Mouse (Mus musculus) lung, adult 2 months (tissue): ENCODE measurements around the gene Tbxas1. TPM values are rescaled to one million over a fixed set of nuclear protein-coding genes. Genes with fewer than 3 reads are reported as not detected.

ENCODE experiments used
- DNase-seq: peaks from one replicate; pipeline ENCODE4 v3.0.0; 2022
- H3K4me1 ChIP-seq: fragments of 200-500 bp; 2 replicates; pipeline ENCODE4 v1.6.1; 2011; ENCODE audit warnings: low read length; ENCODE audit not compliant: control insufficient read depth, insufficient read depth
- H3K4me3 ChIP-seq: fragments of 200-500 bp; replicated peaks from 2 replicates; pipeline ENCODE3; 2011; ENCODE audit warnings: low read depth, mild to moderate bottlenecking, control low read depth, low read length; ENCODE audit errors: extremely low read depth
- CTCF ChIP-seq: fragments of 200-500 bp; IDR thresholded peaks from 2 replicates; pipeline ENCODE4 v1.5.1; 2011; ENCODE audit warnings: mild to moderate bottlenecking, low read length, control low read depth; ENCODE audit not compliant: insufficient read depth
- POLR2A ChIP-seq: fragments of 200-500 bp; IDR thresholded peaks from 2 replicates; pipeline ENCODE4 v1.6.1; 2011; ENCODE audit warnings: low read depth, mild to moderate bottlenecking, control low read depth, low read length, borderline replicate concordance; ENCODE audit errors: extremely low read depth
- WGBS: fragments of 180-500 bp; shearing (Covaris S2); methylation state at CpG from one replicate; pipeline ENCODE4 v1.1.7; 2018; 5-methylcytosine and 5-hydroxymethylcytosine counted together
- polyA plus RNA-seq: library from polyadenylated mRNA; depleted of rRNA; stranded (reverse); fragments of >200 nt; gene quantifications from 2 replicates; pipeline ENCODE4 v1.2.3, GENCODE M21; 2012

Tbxas1 gene
- polyA plus RNA-seq, 1 experiment: 9.1 TPM

DNA sequence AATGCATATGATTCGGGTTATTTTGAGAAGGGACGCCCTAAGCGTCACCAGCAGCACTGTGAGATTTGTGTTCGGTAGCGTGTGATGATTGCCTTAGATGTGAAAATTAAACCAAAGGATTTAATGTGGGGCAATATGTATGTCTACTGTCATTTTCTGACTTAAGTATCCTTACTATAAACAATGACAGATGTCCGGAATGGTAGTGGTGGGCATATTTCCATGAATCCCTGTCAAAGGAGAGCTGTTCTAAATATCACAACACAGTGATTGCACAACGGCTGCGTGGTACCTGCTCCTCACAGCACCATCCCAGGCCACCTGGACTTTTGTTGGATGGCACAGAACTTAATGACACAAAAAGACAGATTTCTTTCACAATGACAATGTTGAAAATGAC lies 69.2 kb downstream of the Tbxas1 start:
- Histone ChIP-seq H3K4me3 (no peak overlapping the region), H3K4me1 (peaks cover 4% of the 10 kb centered on the region; the same call in 1 of the 2 replicates)
- DNase-seq: no peak
- TF ChIP-seq POLR2A (no peak), CTCF (no peak)
- WGBS: 84% methylated on average over 8 of the region's 8 CpGs

DNA sequence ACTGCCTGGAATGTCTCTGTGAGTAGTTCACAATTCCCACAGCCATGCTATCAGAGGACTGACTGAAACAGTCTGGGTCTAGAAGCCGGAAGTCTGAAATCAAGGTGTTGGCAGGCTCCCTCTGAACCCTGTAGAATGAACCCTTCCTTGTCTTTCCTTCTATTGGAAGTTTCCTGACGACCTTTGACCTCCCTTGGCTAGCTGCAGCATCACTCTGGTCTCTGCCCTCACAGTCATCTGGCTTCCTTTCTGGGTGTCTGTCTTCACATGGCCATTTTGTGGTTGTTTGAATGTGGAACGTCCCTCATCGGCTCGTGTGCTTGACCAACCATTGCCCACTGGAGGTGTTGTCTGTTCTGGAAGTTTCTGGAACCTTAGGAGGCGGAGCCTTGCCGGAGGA lies 69.6 kb downstream of the Tbxas1 start:
- TF ChIP-seq POLR2A: no peak
- TF ChIP-seq CTCF: no peak
- WGBS: 83% methylated on average over 7 of the region's 7 CpGs
- DNase-seq: no peak

DNA sequence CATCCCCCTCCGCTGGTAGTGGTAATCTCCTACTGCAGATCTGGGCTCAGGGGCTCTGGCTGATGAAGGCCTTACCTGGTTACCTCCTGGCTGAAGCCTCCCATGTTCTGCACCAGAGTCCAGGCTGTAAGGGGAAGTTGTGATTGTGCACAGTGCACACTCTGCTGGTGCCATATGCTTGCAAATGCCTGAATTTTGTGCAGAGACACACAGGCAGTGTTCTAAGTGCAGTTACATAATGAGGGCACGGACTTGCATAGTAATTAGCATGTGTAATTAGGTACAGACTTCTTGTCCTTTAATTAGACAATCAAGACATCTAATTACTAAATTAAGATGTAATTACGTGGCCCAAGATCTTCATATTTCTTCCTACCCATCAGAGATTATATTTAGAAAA lies 70.5 kb downstream of the Tbxas1 start:
- WGBS: 97% methylated on average over 3 of the region's 3 CpGs
- H3K4me3 ChIP-seq: no peak overlapping the region
- TF ChIP-seq CTCF (no peak), POLR2A (no peak)
- peaks cover 6% of the 10 kb centered on the region; the same call in 1 of the 2 replicates for H3K4me1 ChIP-seq
- no peak for DNase-seq

More for the DNA sequence above, 69.6 kb downstream of the Tbxas1 start:
- H3K4me3 ChIP-seq: no peak overlapping the region
- H3K4me1 ChIP-seq: 0 out of 2 replicates have a peak, but pooled peaks cover 6% of the 10 kb centered on the region

DNA sequence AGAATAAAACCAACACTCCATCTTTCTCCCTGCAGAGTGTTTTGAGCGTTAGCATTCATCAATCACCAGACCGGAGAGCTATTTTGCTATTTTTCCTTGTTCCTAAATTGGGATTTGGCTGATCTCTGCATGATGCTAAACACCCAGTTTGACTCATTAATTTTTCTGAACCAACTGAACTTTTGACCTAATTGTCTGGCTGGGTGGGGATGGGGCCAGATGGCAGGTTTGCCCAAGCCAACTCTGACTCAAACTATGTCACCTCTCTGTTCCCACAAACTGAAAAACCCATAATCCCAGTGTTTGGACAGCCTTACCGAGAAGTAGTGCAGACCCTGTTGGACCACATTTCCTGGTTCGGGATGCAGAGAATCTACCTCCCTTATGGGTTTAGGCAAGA lies 72.1 kb downstream of the Tbxas1 start:
- DNase-seq: no peak
- H3K4me3 ChIP-seq: no peak overlapping the region
- peaks cover 11% of the 10 kb centered on the region for H3K4me1 ChIP-seq
- WGBS: 71% methylated on average over 4 of the region's 4 CpGs
- no peak for TF ChIP-seq POLR2A
- no peak for TF ChIP-seq CTCF

DNA sequence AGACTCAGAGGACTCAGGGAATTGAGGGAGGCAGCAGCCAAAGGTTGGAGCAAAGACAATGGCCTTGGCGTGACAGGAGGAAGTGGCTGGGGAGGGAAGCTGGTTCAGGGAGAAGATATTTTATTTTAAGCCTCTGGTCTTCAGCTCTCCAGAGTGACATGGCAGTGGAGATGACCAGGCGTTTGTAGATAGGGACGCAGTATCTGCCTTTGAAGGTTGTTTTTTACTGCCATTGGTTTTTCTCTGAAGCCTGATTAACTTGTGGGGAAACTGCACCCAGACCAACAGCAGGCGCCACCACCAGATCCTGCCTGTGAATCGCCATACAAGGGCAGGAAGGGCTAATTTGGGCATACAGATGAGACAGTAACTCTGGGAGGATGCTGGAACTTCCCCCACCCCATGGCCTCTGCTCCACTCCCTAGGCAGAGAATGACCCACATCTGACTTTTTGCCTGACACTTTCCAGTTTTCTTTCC lies 74.5 kb downstream of the Tbxas1 start:
- no peak for DNase-seq
- WGBS: 42% methylated on average over 5 of the region's 5 CpGs
- Histone ChIP-seq H3K4me3 (no peak overlapping the region), H3K4me1 (peaks cover 11% of the 10 kb centered on the region)
- TF ChIP-seq POLR2A: no peak
- TF ChIP-seq CTCF: no peak

DNA sequence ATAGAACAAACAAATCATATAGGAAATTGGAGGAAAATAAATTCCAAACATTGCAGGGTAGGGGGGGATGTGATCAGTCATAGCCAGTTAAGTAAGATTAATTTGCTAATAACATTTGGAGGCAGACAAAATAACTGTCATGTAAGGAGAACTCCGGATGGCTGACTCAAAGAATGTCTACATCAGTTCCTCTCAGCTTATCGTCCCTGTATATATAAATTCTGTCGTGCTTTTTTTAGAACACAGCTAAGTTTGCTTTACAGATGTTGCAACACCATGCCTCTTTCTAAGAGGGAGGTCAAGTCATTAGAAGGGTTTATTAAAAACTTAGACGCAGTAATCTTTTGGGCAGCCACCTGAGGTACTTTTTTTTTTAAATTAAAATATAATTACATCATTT lies 75.1 kb downstream of the Tbxas1 start:
- TF ChIP-seq POLR2A (no peak), CTCF (no peak)
- H3K4me1 ChIP-seq: peaks cover 11% of the 10 kb centered on the region
- H3K4me3 ChIP-seq: no peak overlapping the region
- 3% methylated on average over 4 of the region's 4 CpGs for WGBS
- no peak for DNase-seq

DNA sequence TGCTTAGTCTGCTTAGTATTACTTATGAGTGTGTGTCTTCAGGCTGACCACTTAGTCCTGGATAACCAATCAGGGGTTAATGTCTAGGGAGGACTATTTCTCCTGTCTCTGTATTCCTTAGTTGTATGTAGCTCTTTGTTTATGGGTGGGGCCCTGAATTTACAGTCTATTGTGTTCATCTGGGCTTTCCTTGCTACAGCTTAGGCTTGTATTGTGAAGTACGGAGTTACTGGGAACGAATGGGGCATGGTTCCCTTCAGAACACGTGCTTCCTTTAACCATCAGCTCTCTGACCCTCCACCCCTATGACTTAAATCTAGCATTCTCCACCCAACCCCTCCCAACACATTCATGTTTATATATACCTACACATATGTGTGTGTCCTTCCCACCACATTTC lies 75.6 kb downstream of the Tbxas1 start:
- Histone ChIP-seq H3K4me3 (no peak overlapping the region), H3K4me1 (peaks cover 11% of the 10 kb centered on the region)
- DNase-seq: no peak
- TF ChIP-seq POLR2A: no peak
- no peak for TF ChIP-seq CTCF
- 36% methylated on average over 3 of the region's 3 CpGs for WGBS

DNA sequence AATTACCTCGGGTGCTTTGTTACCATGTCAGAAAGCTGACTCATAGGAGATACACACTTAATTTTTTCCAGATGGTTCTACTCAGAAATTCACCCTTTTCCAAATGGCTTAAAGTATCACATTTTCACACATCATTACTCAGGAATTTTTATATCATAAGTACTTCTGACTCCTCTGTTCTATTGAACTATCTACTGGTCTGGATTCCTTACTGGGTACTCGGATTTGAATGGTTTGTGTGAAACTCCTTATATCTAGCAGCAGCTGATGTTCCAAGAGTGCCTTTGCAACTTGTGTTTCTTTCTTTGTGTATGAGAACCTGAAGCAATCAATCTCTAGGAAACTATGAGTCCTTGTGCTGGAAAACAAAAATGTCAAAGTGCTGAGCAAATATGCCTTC lies 81.4 kb downstream of the Tbxas1 start:
- no peak for TF ChIP-seq POLR2A
- no peak for TF ChIP-seq CTCF
- 58% methylated on average over 2 of the region's 2 CpGs for WGBS
- Histone ChIP-seq H3K4me1 (no peaks in the 10 kb centered on the region), H3K4me3 (no peak overlapping the region)
- no peak for DNase-seq

DNA sequence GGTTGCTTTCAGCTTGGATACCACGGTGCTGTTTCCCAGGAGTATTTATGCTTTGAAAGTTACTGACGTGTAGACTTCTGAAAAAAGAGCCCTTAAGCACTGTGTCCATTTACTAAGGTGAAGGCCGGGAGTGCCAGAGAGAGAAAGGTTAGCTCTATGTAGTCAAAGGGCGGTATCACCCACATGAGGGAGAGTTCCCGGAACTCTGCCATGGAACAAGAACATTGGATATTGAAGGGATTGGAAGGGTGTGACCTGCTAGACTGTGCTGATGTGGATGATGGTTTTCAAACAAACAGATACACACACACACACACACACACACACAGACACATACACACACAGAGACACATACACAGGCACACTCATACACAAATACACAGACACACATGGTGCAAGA lies 82.0 kb downstream of the Tbxas1 start:
- no peaks in the 10 kb centered on the region for H3K4me1 ChIP-seq
- WGBS: 74% methylated on average over 5 of the region's 5 CpGs
- no peak overlapping the region for H3K4me3 ChIP-seq
- no peak for TF ChIP-seq POLR2A
- TF ChIP-seq CTCF: no peak
- no peak for DNase-seq

DNA sequence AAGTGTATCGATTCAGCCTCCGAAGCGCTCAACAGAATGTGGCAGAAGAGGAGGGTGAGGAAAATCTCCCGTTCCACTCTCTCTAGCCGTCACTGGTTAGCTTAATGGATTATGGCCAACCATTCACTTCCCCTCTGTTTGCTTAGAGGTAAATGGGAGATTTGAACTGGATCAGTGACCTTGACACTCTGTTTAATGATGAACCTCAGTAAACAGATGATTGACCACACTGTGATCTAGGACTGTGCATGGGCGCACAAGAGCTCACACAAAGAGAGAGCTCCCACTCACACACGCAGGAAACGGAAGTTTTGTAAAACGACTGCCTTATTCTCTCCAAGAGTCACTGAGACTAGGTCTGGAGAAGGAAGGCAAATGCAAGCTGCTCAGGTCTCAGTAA lies 84.3 kb downstream of the Tbxas1 start:
- DNase-seq: no peak
- TF ChIP-seq POLR2A: no peak
- TF ChIP-seq CTCF: no peak
- H3K4me3 ChIP-seq: no peak overlapping the region
- no peaks in the 10 kb centered on the region for H3K4me1 ChIP-seq
- 79% methylated on average over 9 of the region's 9 CpGs for WGBS

DNA sequence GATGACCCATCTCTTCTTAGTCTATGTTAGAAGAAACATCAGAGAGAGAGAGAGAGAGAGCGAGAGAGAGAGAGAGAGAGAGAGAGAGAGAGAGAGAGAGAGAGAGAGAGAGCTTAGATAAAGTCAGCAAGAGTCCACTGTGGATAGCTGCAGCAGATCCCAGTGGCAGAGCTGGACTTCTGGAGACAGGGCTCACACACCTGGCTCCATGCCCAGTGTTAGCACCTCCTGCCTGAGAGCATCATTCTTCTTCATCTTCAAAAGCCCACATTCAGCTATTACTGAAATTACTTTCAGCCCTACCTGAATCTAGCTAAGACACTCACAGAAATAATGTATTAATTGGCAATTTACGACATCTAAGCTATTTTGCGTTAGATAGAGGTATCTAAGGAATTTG lies 85.2 kb downstream of the Tbxas1 start:
- H3K4me1 ChIP-seq: no peaks in the 10 kb centered on the region; the same call in 1 of the 2 replicates
- WGBS: 85% methylated on average over 3 of the region's 3 CpGs
- DNase-seq: no peak
- H3K4me3 ChIP-seq: no peak overlapping the region
- TF ChIP-seq CTCF (no peak), POLR2A (no peak)
